Mouse (Mus musculus): Measurements from ENCODE around the gene Agfg2.

Agfg2 gene

DNA sequence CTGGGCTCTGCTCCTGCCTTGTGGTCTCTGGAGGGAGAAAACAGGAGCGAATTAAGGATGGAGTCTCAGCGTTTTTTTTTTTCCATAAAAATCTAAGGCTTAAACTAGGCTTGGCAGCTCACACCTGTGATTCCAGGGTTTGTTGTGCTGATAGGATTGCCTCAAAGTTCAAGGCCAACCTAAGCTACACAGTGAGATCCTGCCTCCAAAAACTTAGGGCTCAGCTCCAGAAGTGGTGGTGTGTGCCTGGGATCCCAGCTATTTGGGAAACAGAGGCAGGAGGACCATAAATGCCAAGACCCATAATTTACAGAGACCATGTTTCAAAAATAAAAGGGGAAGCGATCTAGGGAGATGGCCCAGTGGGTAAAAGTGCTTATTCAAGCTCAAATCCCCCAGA, 75.2 kb downstream of the Agfg2 start:
- no peak for DNase-seq (ENCODE audit: low spot score)

DNA sequence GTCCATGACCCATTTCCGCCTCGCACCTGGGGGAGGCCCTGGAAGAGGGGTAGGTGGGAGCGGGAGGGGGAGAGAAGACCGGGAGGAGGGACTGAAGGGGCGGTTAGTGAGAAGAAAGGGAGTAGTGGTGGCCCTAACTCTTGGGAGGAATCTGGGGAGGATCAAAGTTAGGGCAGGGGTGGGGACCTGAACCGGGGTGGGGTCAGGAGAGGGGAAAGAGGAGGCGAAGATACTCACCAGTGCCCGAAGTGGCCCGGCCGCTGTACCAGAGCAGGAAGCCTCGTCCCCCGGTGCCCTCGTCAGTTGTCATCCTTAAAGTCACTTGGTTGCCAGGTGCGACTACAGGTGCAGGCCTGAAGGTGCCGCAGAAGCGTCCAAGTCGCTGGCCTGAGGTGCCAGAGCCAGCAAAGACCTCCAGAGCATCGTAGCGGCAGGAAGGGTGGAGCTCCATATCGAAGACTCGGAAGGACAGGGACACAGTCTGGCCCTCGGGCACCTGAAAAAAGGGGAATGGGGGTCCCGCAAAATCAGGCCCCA, 75.8 kb downstream of the Agfg2 start:
- DNase-seq (ENCODE audit: low spot score), result no peak

DNA sequence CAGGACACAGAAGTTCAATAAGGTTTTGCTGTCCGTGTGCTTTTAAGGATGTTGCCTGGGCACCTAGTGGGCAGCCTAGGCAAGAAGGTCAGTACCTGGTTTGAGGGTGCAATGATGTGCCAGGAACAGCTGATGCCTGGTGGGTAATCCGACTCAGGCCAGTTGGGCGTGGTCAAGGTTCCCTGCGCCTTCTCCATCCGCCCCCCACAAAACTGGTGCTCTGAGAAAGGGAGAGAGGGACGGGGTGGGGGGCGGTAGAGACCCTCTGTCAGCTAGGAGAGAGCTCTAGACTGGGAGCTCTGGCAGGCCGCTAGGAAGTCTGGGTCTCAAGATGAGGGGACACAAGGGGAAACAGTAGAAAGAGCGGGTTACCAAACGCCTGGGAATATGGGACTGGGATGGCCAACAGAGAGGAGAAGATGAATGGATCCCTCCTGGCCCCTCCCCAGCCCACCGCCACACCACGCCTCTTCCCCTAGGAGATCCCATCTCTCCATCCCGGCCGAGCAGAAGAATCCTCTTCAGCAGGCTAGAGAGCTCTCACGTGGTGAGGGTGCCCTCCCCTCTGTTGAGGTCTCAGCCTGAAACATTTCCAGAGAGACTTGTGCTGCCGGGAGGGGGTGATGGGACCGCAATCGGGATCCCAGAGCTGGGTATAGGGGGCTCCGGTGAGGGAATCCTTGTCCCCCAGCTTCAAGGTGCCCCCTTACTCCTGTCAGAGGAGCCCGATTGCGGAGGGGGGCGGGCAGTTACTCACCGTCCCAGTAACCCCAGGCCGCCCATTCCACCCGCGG, 76.5 kb downstream of the Agfg2 start:
- DNase-seq (ENCODE audit: low spot score), result no peak

- DNase-seq (ENCODE audit: low spot score), result peak; percentile 42
Measured at GRCm38 (mm10) chr5:137601365-137601729, 83.2 kb downstream of the Agfg2 start.

DNA sequence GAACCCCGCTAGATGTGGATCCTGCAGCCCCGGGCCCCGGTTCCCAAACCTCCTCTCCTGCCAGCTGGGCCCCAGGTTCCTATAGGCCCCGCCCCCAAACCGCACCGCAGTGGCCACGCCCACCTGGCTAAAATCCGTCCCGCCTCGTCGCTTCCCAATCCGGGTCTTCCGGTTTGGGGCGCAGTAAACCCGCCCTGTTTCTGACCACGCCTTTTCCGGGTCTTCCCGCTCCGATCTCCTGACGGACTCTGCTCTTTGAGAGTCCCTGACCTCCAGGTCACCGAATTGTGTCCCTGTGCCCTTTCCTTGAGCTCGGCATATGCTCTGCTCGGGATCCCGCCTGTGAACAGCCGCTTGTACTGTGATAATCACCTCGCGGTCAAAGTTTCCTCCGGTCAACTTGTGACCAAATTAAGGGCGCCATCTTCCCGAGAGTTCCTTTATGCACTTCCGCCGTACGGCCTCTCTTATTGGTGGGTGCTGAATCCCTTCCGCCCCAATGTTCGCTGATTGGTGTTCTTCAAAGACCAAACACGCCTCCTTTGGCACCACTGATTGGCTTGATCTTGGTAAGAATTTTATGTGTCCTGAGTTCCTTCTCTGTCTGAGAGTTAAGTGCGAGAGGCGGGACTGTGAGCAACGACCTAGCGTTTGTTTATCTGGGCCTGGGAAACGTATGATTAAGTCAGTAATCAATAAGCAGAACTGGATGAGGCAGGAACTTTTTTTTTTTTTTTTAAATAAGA, 83.7 kb downstream of the Agfg2 start, which contains the start of gene Mospd3:
Gene Mospd3 (minus strand): TSS at position 440 of the 746 bp plus-strand sequence.
- DNase-seq (ENCODE audit: low spot score), result peak; percentile 97

Data from urinary bladder, postnatal 14 days (tissue).